Mouse (Mus musculus) megakaryocyte, adult 5-6 weeks (primary cell): ENCODE results near the gene Olfr750. TPM values are rescaled to one million over a fixed set of nuclear protein-coding genes. Genes with fewer than 3 reads are reported as not detected.
A peak's percentile ranks its signal among the peaks of the same experiment; 100 is the strongest.

Source experiments
- ATAC-seq: 2 replicates; pipeline ENCODE4 v1.8.0; 2016; ENCODE audit warnings: mild to moderate bottlenecking, inconsistent platforms; ENCODE audit not compliant: poor library complexity, severe bottlenecking
- total RNA-seq, 2 experiments: library from RNA; stranded (forward) in 1 of 2; stranded (reverse) in 1 of 2; fragments of 153-499, 151-499 nt in 1 of 2; fragments of 221-1000, 200-1000 nt in 1 of 2; gene quantifications; 2 replicates each; pipeline versions ENCODE4 v1.2.3 to v1.2.4; 2015 to 2017

Olfr750 gene
- not detected in 2 replicates for total RNA-seq (2015)
- not detected in 2 replicates for total RNA-seq (2017)

DNA sequence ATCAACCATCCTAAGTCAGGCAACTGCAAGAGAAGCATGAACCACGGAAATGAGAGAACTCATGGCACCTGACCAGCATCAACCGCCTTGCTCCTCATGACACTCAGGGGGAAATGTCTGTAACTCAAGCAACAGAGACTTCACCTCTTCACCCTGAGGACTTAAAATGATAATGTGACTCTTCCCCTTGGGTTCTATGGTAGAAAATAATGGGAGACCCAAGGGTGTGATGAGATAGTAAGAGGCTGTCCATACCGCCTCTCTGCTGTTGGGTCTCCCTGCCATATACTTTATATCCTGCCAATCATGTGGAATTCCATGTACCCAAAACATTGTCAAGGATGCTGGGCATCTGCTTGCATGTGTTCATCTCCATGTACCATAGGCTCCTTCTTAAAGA lies at the start of gene Olfr750:
Gene Olfr750 (minus strand): TSS at position 101 of the 400 bp plus-strand sequence.
- ATAC-seq = no peak

- ATAC-seq = no peak
Observed at GRCm38 (mm10) chr14:51113916-51114560, 39.8 kb upstream of the Olfr750 start, which contains the start of gene Eddm3b. Eddm3b (plus strand) TSS chr14:51114426.

DNA sequence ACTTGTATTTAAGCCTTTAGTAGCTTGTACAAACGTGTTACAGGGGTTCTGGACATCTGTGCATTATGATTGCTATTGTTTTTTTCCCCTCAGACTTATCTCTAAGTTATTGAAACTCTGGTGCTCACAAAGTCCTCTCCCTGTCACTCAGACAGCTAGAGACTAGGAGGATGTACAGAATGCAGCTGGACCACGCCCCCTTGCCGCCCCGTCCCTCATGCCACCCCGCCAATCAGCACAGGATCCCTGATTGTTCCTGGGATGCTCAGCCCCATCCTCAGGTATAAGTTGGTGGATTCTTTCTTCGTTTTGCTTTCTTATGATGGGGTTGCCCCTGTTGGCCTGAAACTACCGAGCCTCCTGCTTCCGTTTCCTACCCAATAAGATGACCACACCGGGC lies 39.2 kb upstream of the Olfr750 start:
- ATAC-seq = no peak

GRCm38 (mm10) chr14:51111966-51112365 lies 37.7 kb upstream of the Olfr750 start:
- ATAC-seq = no peak

DNA sequence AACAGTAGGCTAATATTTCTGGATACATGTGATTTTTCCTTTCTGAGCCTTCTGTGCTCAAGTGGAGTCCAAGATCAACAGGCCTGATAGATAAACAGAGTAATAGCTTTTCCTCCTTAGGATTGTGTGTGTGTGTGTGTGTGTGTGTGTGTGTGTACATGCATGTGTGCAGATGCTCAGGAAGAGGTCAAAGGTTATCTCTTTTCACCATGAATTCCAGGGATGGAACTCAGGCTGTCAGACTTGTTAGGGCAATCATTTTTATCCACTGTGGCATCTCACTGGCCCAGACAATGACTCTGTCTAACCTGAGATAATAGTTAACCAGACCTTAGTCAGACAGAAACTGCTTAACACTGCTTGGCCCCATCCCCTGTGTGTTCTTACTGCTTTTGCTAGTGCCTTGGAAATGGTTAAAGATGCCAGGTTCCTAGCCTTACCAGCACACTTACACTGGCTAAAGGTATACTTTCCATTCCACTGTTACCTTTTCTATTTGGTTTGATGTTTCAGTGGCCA lies 32.3 kb upstream of the Olfr750 start:
- ATAC-seq = no peak

GRCm38 (mm10) chr14:51104366-51104765 lies 30.1 kb upstream of the Olfr750 start:
- no peak for ATAC-seq

GRCm38 (mm10) chr14:51103217-51103616 lies 29.0 kb upstream of the Olfr750 start:
- ATAC-seq = peak; percentile 89

DNA sequence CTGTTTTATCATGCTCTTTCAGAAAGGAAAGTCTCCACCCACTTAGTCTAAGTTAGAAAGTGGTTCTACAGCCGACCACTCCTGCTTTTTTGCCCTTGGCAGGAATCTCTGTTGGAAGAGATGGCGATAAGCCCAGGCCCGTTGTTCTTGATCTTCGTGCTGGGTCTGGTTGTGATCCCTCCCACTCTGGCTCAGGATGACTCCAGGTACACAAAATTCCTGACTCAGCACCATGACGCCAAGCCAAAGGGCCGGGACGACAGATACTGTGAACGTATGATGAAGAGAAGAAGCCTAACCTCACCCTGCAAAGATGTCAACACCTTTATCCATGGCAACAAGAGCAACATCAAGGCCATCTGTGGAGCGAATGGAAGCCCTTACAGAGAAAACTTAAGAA lies 27.0 kb upstream of the Olfr750 start:
- ATAC-seq = no peak

- ATAC-seq = no peak
Observed at GRCm38 (mm10) chr14:51098921-51099320, 24.7 kb upstream of the Olfr750 start.

DNA sequence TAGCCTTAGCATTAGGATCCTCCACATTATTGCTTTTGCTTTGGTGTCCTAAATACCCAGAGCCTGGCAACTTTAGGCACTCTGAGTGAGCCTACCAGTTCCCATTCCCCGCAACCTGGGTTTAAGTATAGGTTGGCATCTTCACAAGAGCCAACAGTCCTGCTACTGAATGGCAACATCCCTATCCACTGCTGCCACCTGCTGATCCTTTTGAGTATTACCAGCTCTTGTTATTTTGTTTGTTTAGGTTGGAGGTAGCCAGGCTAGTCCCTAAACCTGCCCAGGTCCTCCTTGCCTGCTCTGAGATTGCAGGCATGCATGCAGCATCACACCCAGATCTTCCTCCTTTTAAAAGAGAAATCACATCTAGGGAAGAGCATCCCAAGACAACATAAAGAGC lies 24.1 kb upstream of the Olfr750 start:
- peak; percentile 65 for ATAC-seq

- peak; percentile 41 for ATAC-seq
Observed at GRCm38 (mm10) chr14:51095736-51096524, 21.7 kb upstream of the Olfr750 start.

GRCm38 (mm10) chr14:51094921-51095320 lies 20.7 kb upstream of the Olfr750 start:
- ATAC-seq = no peak

DNA sequence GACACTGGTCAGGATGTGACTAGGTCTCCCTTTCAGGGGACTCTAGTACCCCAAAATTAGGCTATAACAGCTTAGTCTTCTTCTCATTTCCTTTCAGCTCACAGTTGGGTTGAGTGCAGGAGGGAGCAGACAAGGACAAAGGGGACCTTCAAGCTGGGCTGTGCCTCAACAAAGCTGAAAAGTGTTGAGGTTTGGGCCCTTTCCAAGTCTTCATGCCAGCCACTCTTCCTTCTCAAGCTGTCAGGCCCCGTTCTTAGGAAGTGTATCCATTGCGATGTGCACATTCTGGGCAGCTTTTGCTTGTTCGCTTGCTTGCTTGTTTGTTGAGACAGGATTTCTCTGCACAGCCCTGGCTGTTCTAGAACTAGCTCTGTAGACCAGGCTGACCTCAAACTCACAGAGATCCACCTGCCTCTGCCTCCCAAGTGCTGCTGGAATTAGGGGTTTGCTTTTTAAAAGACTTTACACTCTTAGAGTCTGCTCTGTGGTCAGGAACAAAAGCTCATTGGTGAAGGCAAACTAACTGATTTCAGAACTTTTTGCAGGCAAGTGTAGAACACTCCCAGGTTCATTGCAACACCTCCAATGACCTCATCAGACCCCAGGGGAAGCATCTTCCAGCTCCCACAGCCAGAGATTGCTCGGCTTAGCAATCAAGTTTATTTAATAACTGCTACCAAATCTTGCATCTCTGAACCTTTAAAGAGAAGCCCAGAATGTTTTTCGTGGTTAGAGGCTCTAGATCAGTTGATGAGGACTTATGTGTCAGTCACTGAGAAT lies 20.1 kb upstream of the Olfr750 start:
- ATAC-seq = no peak

DNA sequence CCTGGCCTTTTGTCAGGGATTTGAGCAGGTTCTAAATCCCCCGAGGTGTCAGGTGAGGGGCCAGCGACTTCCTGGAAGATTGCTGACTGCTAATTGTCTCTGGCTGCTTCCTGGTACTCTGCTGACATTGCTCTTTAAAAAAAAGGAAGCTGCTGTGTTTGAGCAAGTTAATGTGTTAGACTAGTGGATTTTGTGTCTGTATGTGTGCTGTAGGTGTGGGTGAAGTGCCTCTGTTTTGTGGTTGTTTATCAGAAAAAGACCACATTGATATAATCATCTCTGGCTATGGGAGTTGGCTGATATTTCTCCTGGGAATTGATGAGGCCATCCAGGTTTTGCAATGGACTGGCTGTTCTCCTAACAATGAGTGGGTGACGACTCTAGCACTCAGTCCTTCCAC lies 19.3 kb upstream of the Olfr750 start:
- no peak; the same call in 1 of the 2 replicates for ATAC-seq

DNA sequence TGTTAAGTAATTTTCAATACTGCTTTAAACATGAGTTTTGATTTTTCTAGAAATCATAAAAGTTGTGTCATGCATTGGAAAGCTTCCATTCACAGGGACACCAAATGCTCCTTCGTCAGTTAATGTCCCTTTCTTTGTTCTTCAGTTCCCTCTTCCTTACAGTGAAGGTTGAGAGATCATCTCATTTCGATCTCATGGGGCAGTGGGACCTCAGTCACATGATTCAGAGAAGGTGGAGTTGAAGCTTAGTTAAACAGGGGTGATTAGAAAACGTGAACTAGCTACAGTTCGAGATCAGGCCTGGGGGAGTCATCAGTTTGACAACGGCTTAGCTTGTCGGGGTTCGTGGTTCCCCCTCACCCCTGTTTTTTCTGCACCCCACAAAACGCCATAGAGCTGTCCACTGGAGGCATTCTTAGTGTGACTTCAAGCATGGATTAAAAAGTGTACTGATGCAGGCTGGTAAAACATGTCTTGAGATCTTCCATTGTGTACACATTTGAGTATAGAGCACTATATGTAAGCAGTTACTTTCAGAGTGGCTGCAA lies 17.9 kb upstream of the Olfr750 start:
- no peak for ATAC-seq

GRCm38 (mm10) chr14:51090921-51091900 lies 17.0 kb upstream of the Olfr750 start, which contains the start of the genes Rnase4 and Ang:
Rnase4 (plus strand) TSS chr14:51091077.
Ang (plus strand) TSS chr14:51091150.
- 0 out of 2 replicates have a peak, but pooled peaks have one; percentile 5 for ATAC-seq

- ATAC-seq = peak; percentile 17; the same call in 1 of the 2 replicates
Observed at GRCm38 (mm10) chr14:51090077-51090781, 16.0 kb upstream of the Olfr750 start.

DNA sequence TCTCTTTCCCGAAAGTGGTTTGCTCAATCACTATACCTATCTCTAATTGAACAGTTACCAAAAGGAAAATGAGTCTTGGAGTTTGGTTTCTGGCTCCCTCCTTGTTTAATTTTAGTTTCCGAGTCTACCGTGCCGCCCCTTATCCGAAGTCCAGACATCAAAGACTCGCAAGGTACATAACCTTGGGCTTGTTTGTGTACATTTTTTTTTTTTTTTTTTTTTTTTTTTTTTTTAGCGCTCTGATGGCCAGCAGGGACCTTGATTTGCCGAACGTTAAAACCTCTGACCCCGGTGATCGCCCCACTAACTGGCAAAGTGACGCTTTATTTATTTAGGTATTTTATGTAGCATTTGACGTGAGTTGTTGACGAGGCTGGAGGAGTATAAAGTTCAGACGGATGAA lies 15.4 kb upstream of the Olfr750 start:
- ATAC-seq = no peak
